Mouse (Mus musculus) E14TG2a.4 (cell line): ENCODE results near the gene Zdhhc16.

Source experiments
- CTCF ChIP-seq: conservative IDR thresholded peaks from 2 replicates; pipeline ENCODE4 v1.5.1; 2014; ENCODE audit warnings: low read length
- NANOG ChIP-seq: IDR thresholded peaks from 2 replicates; pipeline ENCODE4 v1.6.1; 2014; ENCODE audit warnings: borderline replicate concordance, low read length, mixed read lengths
- POU5F1 ChIP-seq: IDR thresholded peaks from 2 replicates; pipeline ENCODE4 v1.6.1; 2014; ENCODE audit warnings: low read length, borderline replicate concordance

DNA sequence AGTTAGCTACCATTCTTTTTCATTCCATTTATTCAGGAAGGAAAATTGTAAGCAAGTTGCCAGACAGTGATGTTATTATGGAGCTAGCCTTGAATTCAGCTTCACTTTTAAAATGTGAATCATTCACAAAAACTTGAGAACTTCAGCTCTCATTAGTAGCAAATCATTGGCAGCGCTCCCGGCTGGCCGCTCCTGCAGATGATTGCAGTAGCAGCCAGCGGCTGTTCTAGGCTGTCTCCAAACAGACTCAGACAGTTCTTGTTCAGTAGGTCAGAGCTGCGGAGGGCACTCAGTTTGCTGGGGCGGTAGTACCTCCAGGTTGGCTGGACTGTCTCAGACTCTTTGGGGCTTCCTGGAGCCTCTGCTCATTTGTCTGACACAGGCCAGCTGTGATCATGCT lies 60.2 kb downstream of the Zdhhc16 start:
- TF ChIP-seq CTCF (no peak), NANOG (no peak), POU5F1 (no peak)
